ENCODE assay signal across 32 mouse cellular contexts in the genomic region with DNA sequence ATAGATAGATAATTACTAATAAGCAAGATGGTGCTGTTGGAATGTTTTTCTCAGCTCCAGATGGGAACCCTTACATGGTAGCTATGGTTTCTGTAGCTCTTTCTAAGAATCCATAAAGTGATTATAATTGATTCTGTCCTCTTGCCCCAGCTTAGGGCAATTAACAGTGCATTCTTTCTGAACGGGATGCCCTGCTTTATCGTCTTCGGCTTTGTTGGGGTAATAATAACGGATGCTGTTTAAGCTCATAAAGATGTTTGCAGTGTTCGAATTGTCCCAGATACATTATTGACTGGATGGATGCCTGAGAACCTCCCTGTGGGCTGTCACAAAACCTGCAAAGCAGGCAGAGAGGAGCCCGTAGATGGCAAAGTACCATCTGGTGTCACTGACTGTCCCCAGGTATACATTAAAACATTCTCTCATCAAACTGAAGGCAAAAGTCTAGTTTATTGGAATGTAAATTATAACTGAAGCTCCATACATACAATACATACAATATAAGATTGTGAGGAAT.
"Had no signal": no experiment of that assay in that cellular context is flagged by ENCODE, and none has a peak within 500 bp of the region (broad histone marks: within the 10 kb centered on the region; RNA-seq: fewer than 3 reads in every experiment).

No protein-coding gene starts in this region.

- H3K27ac ChIP-seq: left cerebral cortex, adult 2 months; limb, embryonic 10.5 days; limb, embryonic 12.5 days; limb, embryonic 13.5 days; limb, embryonic 15.5 days; liver, embryonic 12.5 days; liver, embryonic 13.5 days; liver, embryonic 14.5 days; liver, embryonic 15.5 days; lung, embryonic 15.5 days; macrophage; midbrain, embryonic 10.5 days; midbrain, embryonic 12.5 days; midbrain, embryonic 13.5 days; midbrain, embryonic 15.5 days had no signal

- DNase-seq: left cerebral cortex, postnatal 4 days; liver; liver, embryonic 13.5 days; liver, postnatal 0 days; lung, adult 18-20 months; lung, adult 2 months; lung, embryonic 14.5 days; lung, postnatal 10 days; lung, postnatal 14 days; lung, postnatal 36 days; lung, postnatal 4 days; midbrain, embryonic 14.5 days had no signal

- ATAC-seq: liver, embryonic 12.5 days; liver, postnatal 0 days; lung, postnatal 0 days; midbrain, embryonic 13.5 days; midbrain, embryonic 15.5 days; midbrain, embryonic 16.5 days had no signal

- H3K9ac ChIP-seq: limb, embryonic 12.5 days; limb, embryonic 13.5 days; limb, embryonic 15.5 days; liver, embryonic 12.5 days; liver, embryonic 13.5 days; liver, embryonic 14.5 days; liver, embryonic 15.5 days; liver, postnatal 0 days; lung, embryonic 14.5 days; lung, embryonic 15.5 days; midbrain, embryonic 12.5 days; midbrain, embryonic 13.5 days; midbrain, embryonic 15.5 days had no signal

- H3K9me3 ChIP-seq: limb, embryonic 10.5 days; limb, embryonic 12.5 days; limb, embryonic 13.5 days; limb, embryonic 15.5 days; liver, embryonic 12.5 days; liver, embryonic 13.5 days; liver, embryonic 15.5 days; lung, embryonic 15.5 days; megakaryocyte, embryonic 14.5 days; midbrain, embryonic 10.5 days; midbrain, embryonic 12.5 days; midbrain, embryonic 13.5 days; midbrain, embryonic 15.5 days had no signal

- H3K4me1 ChIP-seq: limb, embryonic 10.5 days; limb, embryonic 12.5 days; limb, embryonic 13.5 days; limb, embryonic 15.5 days; liver, embryonic 12.5 days; liver, embryonic 13.5 days; liver, embryonic 15.5 days; lung, embryonic 15.5 days; megakaryocyte, embryonic 14.5 days; midbrain, embryonic 10.5 days; midbrain, embryonic 13.5 days; midbrain, embryonic 15.5 days had no signal

- H3K4me2 ChIP-seq: limb, embryonic 12.5 days; limb, embryonic 13.5 days; limb, embryonic 15.5 days; liver, embryonic 11.5 days; liver, embryonic 12.5 days; liver, embryonic 13.5 days; liver, embryonic 15.5 days; lung, embryonic 14.5 days; lung, embryonic 15.5 days; midbrain, embryonic 11.5 days; midbrain, embryonic 12.5 days; midbrain, embryonic 13.5 days; midbrain, embryonic 15.5 days had no signal

- H3K4me3 ChIP-seq: left cerebral cortex, adult 2 months; limb, embryonic 10.5 days; limb, embryonic 12.5 days; limb, embryonic 13.5 days; limb, embryonic 15.5 days; liver, embryonic 12.5 days; liver, embryonic 13.5 days; liver, embryonic 15.5 days; lung, embryonic 15.5 days; megakaryocyte, embryonic 14.5 days; midbrain, embryonic 10.5 days; midbrain, embryonic 12.5 days; midbrain, embryonic 13.5 days; midbrain, embryonic 15.5 days; myocyte had no signal

- H3K27me3 ChIP-seq: limb, embryonic 12.5 days; limb, embryonic 13.5 days; limb, embryonic 15.5 days; liver, embryonic 12.5 days; liver, embryonic 13.5 days; liver, embryonic 15.5 days; lung, embryonic 15.5 days; megakaryocyte, embryonic 14.5 days; midbrain, embryonic 12.5 days; midbrain, embryonic 13.5 days; midbrain, embryonic 15.5 days had no signal

- H3K36me3 ChIP-seq: limb, embryonic 10.5 days; limb, embryonic 12.5 days; limb, embryonic 13.5 days; limb, embryonic 15.5 days; liver, embryonic 12.5 days; liver, embryonic 13.5 days; liver, embryonic 15.5 days; lung, embryonic 15.5 days; midbrain, embryonic 10.5 days; midbrain, embryonic 12.5 days; midbrain, embryonic 13.5 days; midbrain, embryonic 15.5 days had no signal
